Mouse (Mus musculus) colon, adult 2 months (tissue): ENCODE measurements around the gene Zfp341. TPM values are rescaled to one million over a fixed set of nuclear protein-coding genes. Genes with fewer than 3 reads are reported as not detected.

ENCODE experiments used
- polyA plus RNA-seq: library from polyadenylated mRNA; depleted of rRNA; stranded (reverse); fragments of >200 nt; gene quantifications from 2 replicates; pipeline ENCODE4 v1.2.3, GENCODE M21; 2012; rRNA removed

Zfp341 gene
- 5.8 and 6.8 TPM in 2 replicates for polyA plus RNA-seq

GRCm38 (mm10) chr2:154613118-154614115 is at the start of gene Zfp341, which contains the start of gene 4930519P11Rik:
Zfp341 (plus strand) TSS chr2:154613297.
4930519P11Rik (minus strand) TSS chr2:154613437.

GRCm38 (mm10) chr2:154569836-154570286 is 43.2 kb upstream of the Zfp341 start, which contains the start of gene E2f1:
E2f1 (minus strand) TSS chr2:154569892.

GRCm38 (mm10) chr2:154603638-154604153 is 9.4 kb upstream of the Zfp341 start, which contains the start of gene Pxmp4:
Pxmp4 (minus strand) TSS chr2:154603708.

GRCm38 (mm10) chr2:154651363-154651762 is 38.3 kb downstream of the Zfp341 start, which contains the start of gene Chmp4b:
Chmp4b (plus strand) TSS chr2:154651705.

Other genes with a start within 250 kb of the Zfp341 start
- 7.0 and 7.4 TPM in 2 replicates for gene Cdk5rap1, start 240.3 kb upstream of the Zfp341 start, polyA plus RNA-seq
- gene Snta1, start 205.2 kb upstream of the Zfp341 start, polyA plus RNA-seq: 11.6 and 12.8 TPM in 2 replicates
- gene Cbfa2t2, start 176.8 kb upstream of the Zfp341 start, polyA plus RNA-seq: 7.9 and 8.9 TPM in 2 replicates
- gene 1700003F12Rik, start 66.2 kb upstream of the Zfp341 start, polyA plus RNA-seq: 0.43 and 0.86 TPM in 2 replicates
- gene Actl10, start 61.5 kb upstream of the Zfp341 start, polyA plus RNA-seq: not detected in 2 replicates
- gene Necab3, start 54.4 kb upstream of the Zfp341 start, polyA plus RNA-seq: 0.27 and 0.28 TPM in 2 replicates
- 9.8 and 11.9 TPM in 2 replicates for gene E2f1, start 43.4 kb upstream of the Zfp341 start, polyA plus RNA-seq
- 34.6 and 41.6 TPM in 2 replicates for gene Pxmp4, start 9.6 kb upstream of the Zfp341 start, polyA plus RNA-seq
- gene 4930519P11Rik, start 140 bp downstream of the Zfp341 start, polyA plus RNA-seq: 1.1 and 1.3 TPM in 2 replicates
- gene Chmp4b, start 38.4 kb downstream of the Zfp341 start, polyA plus RNA-seq: 121 and 136 TPM in 2 replicates
- gene Gm14214, start 156.7 kb downstream of the Zfp341 start, polyA plus RNA-seq: not detected in 2 replicates
- 228 and 243 TPM in 2 replicates for gene Raly, start 177.8 kb downstream of the Zfp341 start, polyA plus RNA-seq
- 0.30 TPM in 1 of 2 replicates, not detected in the other for gene a, start 178.1 kb downstream of the Zfp341 start, polyA plus RNA-seq